8 mouse cellular contexts compared by ENCODE assay signal in genomic region chr11:100168765-100169762, GRCm38 (mm10). TPM values are rescaled to one million over a fixed set of nuclear protein-coding genes. Genes with fewer than 3 reads are reported as not detected.
A peak's percentile ranks its signal among the peaks of the same experiment; 100 is the strongest.
DNase-seq lines count a peak whose midpoint lies in the region; ATAC-seq and TF ChIP-seq lines count a peak whose summit lies in the region.

No protein-coding gene starts in this region.

- no peaks in the 10 kb centered on the region for H3K36me3 ChIP-seq in E14TG2a.4 (ENCODE audit: insufficient read depth, low read length)
- H3K36me3 ChIP-seq in forebrain, embryonic 13.5 days (ENCODE audit: poor library complexity, severe bottlenecking): no peaks in the 10 kb centered on the region
- H3K36me3 ChIP-seq in lung, embryonic 15.5 days: no peaks in the 10 kb centered on the region

- H3K27ac ChIP-seq in bone marrow macrophage, adult 2 months (ENCODE audit: insufficient read depth, low read depth, low read length): no peak overlapping the region
- H3K27ac ChIP-seq in forebrain, embryonic 13.5 days: no peak overlapping the region
- H3K27ac ChIP-seq in layer of hippocampus, adult 2 months: no peak overlapping the region
- peak overlapping the region; percentile 62 for H3K27ac ChIP-seq in lung, embryonic 15.5 days

- no peak overlapping the region for H3K4me2 ChIP-seq in forebrain, embryonic 13.5 days
- H3K4me2 ChIP-seq in lung, embryonic 15.5 days: no peak overlapping the region

- intact Hi-C loops in heart, postnatal 14 days (cut with DNase I): loop anchor here (1.0 to 10.0 kb wide), 5 partner anchors 107 to 784 kb away; partner anchors contain the start of gene Krt10

- H3K4me3 ChIP-seq in E14TG2a.4 (replicated peaks; ENCODE audit: low read length): 0 out of 2 replicates have a peak overlapping the region, but pooled peaks have one; percentile 8
- no peak overlapping the region for H3K4me3 ChIP-seq in bone marrow macrophage, adult 2 months (ENCODE audit: insufficient read depth, low read length)
- H3K4me3 ChIP-seq in forebrain, embryonic 13.5 days: no peak overlapping the region
- H3K4me3 ChIP-seq in layer of hippocampus, adult 2 months: no peak overlapping the region
- no peak overlapping the region for H3K4me3 ChIP-seq in lung, embryonic 15.5 days

- peaks cover 8% of the 10 kb centered on the region for H3K27me3 ChIP-seq in E14TG2a.4 (ENCODE audit: insufficient read depth, low read length)
- no peaks in the 10 kb centered on the region for H3K27me3 ChIP-seq in forebrain, embryonic 13.5 days
- H3K27me3 ChIP-seq in lung, embryonic 15.5 days: no peaks in the 10 kb centered on the region

- 29% methylated on average over 14 of the region's 14 CpGs for WGBS in forebrain, embryonic 13.5 days
- 27% methylated on average over 14 of the region's 14 CpGs for WGBS in lung, embryonic 15.5 days

- peak; percentile 49 for TF ChIP-seq CTCF in E14TG2a.4 (conservative IDR thresholded peaks at IDR 0.05; ENCODE audit: low read length)
- TF ChIP-seq CTCF in bone marrow macrophage, adult 2 months (IDR thresholded peaks at IDR 0.05; ENCODE audit: low read depth, low read length): peak; percentile 61
- peak; percentile 78 for TF ChIP-seq CTCF in layer of hippocampus, adult 2 months (conservative IDR thresholded peaks at IDR 0.05)

- H3K4me1 ChIP-seq in E14TG2a.4 (replicated peaks; ENCODE audit: low read depth, low read length): peaks cover 22% of the 10 kb centered on the region
- H3K4me1 ChIP-seq in bone marrow macrophage, adult 2 months (ENCODE audit: control insufficient read depth, insufficient read depth, low read length): no peaks in the 10 kb centered on the region
- no peaks in the 10 kb centered on the region for H3K4me1 ChIP-seq in forebrain, embryonic 13.5 days
- H3K4me1 ChIP-seq in lung, embryonic 15.5 days: peaks cover 16% of the 10 kb centered on the region

- no peak overlapping the region for H3K9ac ChIP-seq in forebrain, embryonic 13.5 days
- no peak overlapping the region for H3K9ac ChIP-seq in lung, embryonic 15.5 days

- DNase-seq in heart, postnatal 14 days: peak; percentile 74 to 85
- DNase-seq in layer of hippocampus, adult 2 months (ENCODE audit: low spot score in 2 of 2): peak; percentile 50 to 80
- DNase-seq in retina, embryonic 14.5 days (ENCODE audit: low spot score): peak; percentile 86
- peak; percentile 78 for DNase-seq in urinary bladder, adult 2 months (ENCODE audit: low spot score)

- peak; percentile 53; the same call in 1 of the 2 replicates for ATAC-seq in forebrain, embryonic 13.5 days
- ATAC-seq in lung, embryonic 15.5 days (ENCODE audit: borderline replicate concordance, extremely low read depth, low FRiP score, low TSS enrichment): no peak

- no peak for TF ChIP-seq POLR2A in bone marrow macrophage, adult 2 months (IDR thresholded peaks at IDR 0.05; ENCODE audit: borderline replicate concordance, low read depth, low read length)

- H3K9me3 ChIP-seq in E14TG2a.4 (ENCODE audit: low read length): no peaks in the 10 kb centered on the region
- H3K9me3 ChIP-seq in forebrain, embryonic 13.5 days (replicated peaks): no peaks in the 10 kb centered on the region
- no peaks in the 10 kb centered on the region for H3K9me3 ChIP-seq in lung, embryonic 15.5 days

RNA-seq across cellular contexts. Expression of gene Krt19, which starts 20.6 kb away (rescaled TPM):
- polyA plus RNA-seq in bone marrow macrophage, adult 2 months (2012; ENCODE audit: insufficient read depth, insufficient read length, missing spikeins): not detected in 2 replicates
- polyA plus RNA-seq in forebrain, embryonic 13.5 days (2015; fragmentation: Nextera tagmentation; extraction: Ambion mirVana): 0.23 and 0.49 TPM in 2 replicates
- 10 to 100 TPM; 12.9 to 17.4 TPM for total RNA-seq in heart, postnatal 14 days (2021)
- not detected for total RNA-seq in layer of hippocampus, adult 2 months (2021)
- polyA plus RNA-seq in lung, embryonic 15.5 days (2015; fragmentation: Nextera tagmentation; extraction: Ambion mirVana): 253 and 264 TPM in 2 replicates
- 814 and 933 TPM in 2 replicates for polyA plus RNA-seq in urinary bladder, adult 2 months (2012; rRNA removed)

RNA-seq across cellular contexts. Expression of gene Krt9, which starts 24.0 kb away (rescaled TPM):
- not detected in 2 replicates for polyA plus RNA-seq in bone marrow macrophage, adult 2 months (2012; ENCODE audit: insufficient read depth, insufficient read length, missing spikeins)
- polyA plus RNA-seq in forebrain, embryonic 13.5 days (2015; fragmentation: Nextera tagmentation; extraction: Ambion mirVana): not detected in 2 replicates
- not detected for total RNA-seq in heart, postnatal 14 days (2021)
- 1 to 10 TPM; 3.6 to 3.7 TPM for total RNA-seq in layer of hippocampus, adult 2 months (2021)
- not detected in 2 replicates for polyA plus RNA-seq in lung, embryonic 15.5 days (2015; fragmentation: Nextera tagmentation; extraction: Ambion mirVana)
- not detected in 2 replicates for polyA plus RNA-seq in urinary bladder, adult 2 months (2012; rRNA removed)

RNA-seq across cellular contexts. Expression of gene Krt15, which starts 33.3 kb away (rescaled TPM):
- not detected in 2 replicates for polyA plus RNA-seq in bone marrow macrophage, adult 2 months (2012; ENCODE audit: insufficient read depth, insufficient read length, missing spikeins)
- 0.34 and 0.35 TPM in 2 replicates for polyA plus RNA-seq in forebrain, embryonic 13.5 days (2015; fragmentation: Nextera tagmentation; extraction: Ambion mirVana)
- total RNA-seq in heart, postnatal 14 days (2021): under 1 TPM in 1 of 2 experiments, not detected in 1; 0.57 TPM
- under 1 TPM in 1 of 2 experiments, not detected in 1; 0.77 TPM for total RNA-seq in layer of hippocampus, adult 2 months (2021)
- 49.1 and 59.3 TPM in 2 replicates for polyA plus RNA-seq in lung, embryonic 15.5 days (2015; fragmentation: Nextera tagmentation; extraction: Ambion mirVana)
- 622 and 677 TPM in 2 replicates for polyA plus RNA-seq in urinary bladder, adult 2 months (2012; rRNA removed)

RNA-seq across cellular contexts. Expression of gene Krt14, which starts 38.3 kb away (rescaled TPM):
- polyA plus RNA-seq in bone marrow macrophage, adult 2 months (2012; ENCODE audit: insufficient read depth, insufficient read length, missing spikeins): not detected in 2 replicates
- polyA plus RNA-seq in forebrain, embryonic 13.5 days (2015; fragmentation: Nextera tagmentation; extraction: Ambion mirVana): 0.13 and 0.38 TPM in 2 replicates
- total RNA-seq in heart, postnatal 14 days (2021): 1 to 10 TPM; 1.3 to 1.6 TPM
- total RNA-seq in layer of hippocampus, adult 2 months (2021): not detected
- polyA plus RNA-seq in lung, embryonic 15.5 days (2015; fragmentation: Nextera tagmentation; extraction: Ambion mirVana): 1.2 and 2.6 TPM in 2 replicates
- polyA plus RNA-seq in urinary bladder, adult 2 months (2012; rRNA removed): 0.91 and 1.7 TPM in 2 replicates

RNA-seq across cellular contexts. Expression of gene Krt13, which starts 47.7 kb away (rescaled TPM):
- not detected in 2 replicates for polyA plus RNA-seq in bone marrow macrophage, adult 2 months (2012; ENCODE audit: insufficient read depth, insufficient read length, missing spikeins)
- polyA plus RNA-seq in forebrain, embryonic 13.5 days (2015; fragmentation: Nextera tagmentation; extraction: Ambion mirVana): not detected in 2 replicates
- not detected for total RNA-seq in heart, postnatal 14 days (2021)
- total RNA-seq in layer of hippocampus, adult 2 months (2021): not detected
- 4.0 and 7.4 TPM in 2 replicates for polyA plus RNA-seq in lung, embryonic 15.5 days (2015; fragmentation: Nextera tagmentation; extraction: Ambion mirVana)
- polyA plus RNA-seq in urinary bladder, adult 2 months (2012; rRNA removed): 0.37 and 0.91 TPM in 2 replicates

Comparison
In these comparisons a context has a peak if more than half of its experiments do, and no peak if none do; other contexts are left out.
1. RNA of gene Krt19, which starts 20.6 kb away (polyA plus RNA-seq): 814 to 933 TPM in urinary bladder, adult 2 months and 253 to 264 TPM in lung, embryonic 15.5 days; 0.23 to 0.49 TPM in forebrain, embryonic 13.5 days and not detected in bone marrow macrophage, adult 2 months; every median in the first group is over 100 times any median in the second.
2. RNA of gene Krt15, which starts 33.3 kb away (polyA plus RNA-seq): 622 to 677 TPM in urinary bladder, adult 2 months and 49.1 to 59.3 TPM in lung, embryonic 15.5 days; 0.34 to 0.35 TPM in forebrain, embryonic 13.5 days and not detected in bone marrow macrophage, adult 2 months; every median in the first group is over 10 times any median in the second.
3. Peak in every context shown above with its lines, with median percentiles within 50 percentile points of each other: CTCF ChIP-seq and DNase-seq.